Mouse (Mus musculus): Measurements from ENCODE around the gene Akr1d1.

Gene Akr1d1

GRCm38 (mm10) chr6:37567363-37567762 is 37.4 kb downstream of the Akr1d1 start:
- no peak for DNase-seq (ENCODE audit: low spot score)

GRCm38 (mm10) chr6:37571939-37572338 is 42.0 kb downstream of the Akr1d1 start:
- DNase-seq (ENCODE audit: low spot score), result no peak

GRCm38 (mm10) chr6:37572935-37573334 is 43.0 kb downstream of the Akr1d1 start:
- DNase-seq (ENCODE audit: low spot score), result no peak

GRCm38 (mm10) chr6:37580476-37580875 is 50.5 kb downstream of the Akr1d1 start:
- no peak for DNase-seq (ENCODE audit: low spot score)

GRCm38 (mm10) chr6:37589340-37589962 is 59.5 kb downstream of the Akr1d1 start:
- peak; percentile 92 for DNase-seq (ENCODE audit: low spot score)

GRCm38 (mm10) chr6:37590800-37591199 is 60.8 kb downstream of the Akr1d1 start:
- DNase-seq (ENCODE audit: low spot score), result no peak

GRCm38 (mm10) chr6:37592101-37593032 is 62.4 kb downstream of the Akr1d1 start:
- peak; percentile 87 for DNase-seq (ENCODE audit: low spot score)

GRCm38 (mm10) chr6:37593033-37593374 is 63.0 kb downstream of the Akr1d1 start:
- DNase-seq (ENCODE audit: low spot score), result peak; percentile 12

GRCm38 (mm10) chr6:37593551-37594089 is 63.6 kb downstream of the Akr1d1 start:
- no peak for DNase-seq (ENCODE audit: low spot score)

- no peak for DNase-seq (ENCODE audit: low spot score)
These were observed 67.1 kb downstream of the Akr1d1 start for GRCm38 (mm10) chr6:37597088-37597487.

- no peak for DNase-seq (ENCODE audit: low spot score)
These were observed 68.1 kb downstream of the Akr1d1 start for GRCm38 (mm10) chr6:37598033-37598432.

GRCm38 (mm10) chr6:37600976-37601498 is 71.1 kb downstream of the Akr1d1 start:
- no peak for DNase-seq (ENCODE audit: low spot score)

- no peak for DNase-seq (ENCODE audit: low spot score)
These were observed 73.1 kb downstream of the Akr1d1 start for GRCm38 (mm10) chr6:37602857-37603765.

- DNase-seq (ENCODE audit: low spot score), result no peak
These were observed 74.4 kb downstream of the Akr1d1 start for GRCm38 (mm10) chr6:37604178-37604883.

GRCm38 (mm10) chr6:37604884-37605269 is 74.9 kb downstream of the Akr1d1 start:
- DNase-seq (ENCODE audit: low spot score), result no peak

GRCm38 (mm10) chr6:37607511-37608289 is 77.7 kb downstream of the Akr1d1 start:
- no peak for DNase-seq (ENCODE audit: low spot score)

GRCm38 (mm10) chr6:37612603-37613284 is 82.8 kb downstream of the Akr1d1 start:
- DNase-seq (ENCODE audit: low spot score), result no peak

GRCm38 (mm10) chr6:37615490-37615889 is 85.5 kb downstream of the Akr1d1 start:
- DNase-seq (ENCODE audit: low spot score), result no peak

GRCm38 (mm10) chr6:37616136-37616535 is 86.2 kb downstream of the Akr1d1 start:
- DNase-seq (ENCODE audit: low spot score), result no peak

Measured in retina, embryonic 14.5 days (tissue).